Mouse (Mus musculus): ENCODE results near the gene Csnka2ip. TPM values are rescaled to one million over a fixed set of nuclear protein-coding genes. Genes with fewer than 3 reads are reported as not detected.

Csnka2ip gene
- total RNA-seq, 2 experiments from 2014 or later: not detected

Other genes starting within 250 kb of the Csnka2ip start
- 10 to 100 TPM; 36.6 to 44.8 TPM for gene 4930453N24Rik, start 168.8 kb upstream of the Csnka2ip start, total RNA-seq (2021)
- gene Zfp654, start 249.2 kb upstream of the Csnka2ip start, total RNA-seq (2021): 1 to 10 TPM; 8.0 to 9.1 TPM
- 10 to 100 TPM; 20.2 to 20.6 TPM for gene Cggbp1, start 249.6 kb upstream of the Csnka2ip start, total RNA-seq (2021)